Mouse (Mus musculus): ENCODE measurements around the gene Gm28043.

- no peak for TF ChIP-seq POLR2AphosphoS2 (IDR thresholded peaks at IDR 0.05; ENCODE audit: low read depth, low read length)
- TF ChIP-seq SIN3A (IDR thresholded peaks at IDR 0.05; ENCODE audit: low read length) = no peak
- TF ChIP-seq ZNF384 (IDR thresholded peaks at IDR 0.05; ENCODE audit: low read depth, low read length) = no peak
- TF ChIP-seq TCF12 (IDR thresholded peaks at IDR 0.05; ENCODE audit: low read depth, low read length) = no peak
- no peak for TF ChIP-seq POLR2A (IDR thresholded peaks at IDR 0.05; ENCODE audit: low read depth, low read length)
- TF ChIP-seq MAX (IDR thresholded peaks at IDR 0.05; ENCODE audit: low read length) = no peak
- TF ChIP-seq USF1 (IDR thresholded peaks at IDR 0.05; ENCODE audit: low read depth, low read length) = no peak
- no peak for TF ChIP-seq ZMIZ1 (IDR thresholded peaks at IDR 0.05; ENCODE audit: low read depth, low read length)
Observed at GRCm38 (mm10) chr17:29728082-29728481, 113.4 kb downstream of the Gm28043 start.
